Mouse (Mus musculus) forebrain, embryonic 16.5 days (tissue): ENCODE measurements around the gene Zbtb40. TPM values are rescaled to one million over a fixed set of nuclear protein-coding genes. Genes with fewer than 3 reads are reported as not detected.
A peak's percentile ranks its signal among the peaks of the same experiment; 100 is the strongest.

Source experiments
- ATAC-seq: fragments of 200-750 bp; cut with Nextera tagmentation; 2 replicates; pipeline ENCODE4 v1.8.0; 2017; ENCODE audit warnings: mild to moderate bottlenecking, moderate library complexity
- H3K27ac ChIP-seq: fragments of 300-500 bp; sonication (generic); 2 replicates; pipeline ENCODE4 v1.5.1; 2014; ENCODE audit warnings: low read length, control low read depth
- H3K27me3 ChIP-seq: fragments of 300-500 bp; sonication (generic); replicated peaks from 2 replicates; pipeline ENCODE4 v1.6.1; 2014; ENCODE audit warnings: low read length; ENCODE audit not compliant: control insufficient read depth, insufficient read depth
- H3K36me3 ChIP-seq: fragments of 300-500 bp; sonication (generic); 2 replicates; pipeline ENCODE4 v1.6.1; 2014; ENCODE audit not compliant: control insufficient read depth, insufficient read depth
- H3K4me1 ChIP-seq: fragments of 300-500 bp; sonication (generic); replicated peaks from 2 replicates; pipeline ENCODE4 v1.6.1; 2014; ENCODE audit warnings: low read length; ENCODE audit not compliant: control insufficient read depth, insufficient read depth
- H3K4me2 ChIP-seq: fragments of 300-500 bp; sonication (generic); 2 replicates; pipeline ENCODE4 v1.6.1; 2014; ENCODE audit warnings: mild to moderate bottlenecking, low read length, control low read depth
- H3K4me3 ChIP-seq: fragments of 300-500 bp; sonication (generic); replicated peaks from 2 replicates; pipeline ENCODE4 v1.5.1; 2014; ENCODE audit warnings: mild to moderate bottlenecking, low read length, control low read depth
- H3K9ac ChIP-seq: fragments of 300-500 bp; sonication (generic); replicated peaks from 2 replicates; pipeline ENCODE4 v1.6.1; 2014; ENCODE audit warnings: low read depth, low read length, control low read depth
- H3K9me3 ChIP-seq: fragments of 300-500 bp; sonication (generic); 2 replicates; pipeline ENCODE4 v1.6.1; 2016; ENCODE audit warnings: low read length; ENCODE audit not compliant: control insufficient read depth
- WGBS: fragments of 180-500 bp; shearing (Covaris S2); extraction: QIAGEN DNeasy Blood & Tissue Kit; methylation state at CpG from one replicate; pipeline ENCODE4 v1.1.7; 2014; 5-methylcytosine and 5-hydroxymethylcytosine counted together
- polyA plus RNA-seq: library from polyadenylated mRNA; unstranded; fragments of >200 nt; fragmentation: Nextera tagmentation; extraction: Ambion mirVana; gene quantifications from 2 replicates; pipeline ENCODE4 v1.2.1, GENCODE M21; 2015

Zbtb40 gene
- polyA plus RNA-seq, 1 experiment from 2014 or later = 5.3 TPM

GRCm38 (mm10) chr4:137001020-137001419 is 47.6 kb downstream of the Zbtb40 start:
- peaks cover 6% of the 10 kb centered on the region; the same call in 1 of the 2 replicates for H3K4me1 ChIP-seq
- 76% methylated on average over 7 of the region's 7 CpGs for WGBS
- H3K27ac ChIP-seq = no peak overlapping the region
- H3K9ac ChIP-seq = no peak overlapping the region
- ATAC-seq = no peak
- no peaks in the 10 kb centered on the region for H3K36me3 ChIP-seq
- no peaks in the 10 kb centered on the region for H3K9me3 ChIP-seq
- H3K27me3 ChIP-seq = no peaks in the 10 kb centered on the region
- H3K4me2 ChIP-seq = no peak overlapping the region
- no peak overlapping the region for H3K4me3 ChIP-seq

- 81% methylated on average over 7 of the region's 7 CpGs for WGBS
- peaks cover 4% of the 10 kb centered on the region; the same call in 1 of the 2 replicates for H3K4me1 ChIP-seq
- H3K9me3 ChIP-seq = no peaks in the 10 kb centered on the region
- ATAC-seq = no peak
- H3K4me3 ChIP-seq = no peak overlapping the region
- no peak overlapping the region for H3K4me2 ChIP-seq
- H3K9ac ChIP-seq = no peak overlapping the region
- H3K27me3 ChIP-seq = no peaks in the 10 kb centered on the region
- peaks cover 5% of the 10 kb centered on the region; the same call in 1 of the 2 replicates for H3K36me3 ChIP-seq
- no peak overlapping the region for H3K27ac ChIP-seq
These were observed 50.2 kb downstream of the Zbtb40 start for GRCm38 (mm10) chr4:136998371-136998770.

- Histone ChIP-seq H3K36me3 (peaks cover 5% of the 10 kb centered on the region; the same call in 1 of the 2 replicates), H3K4me3 (no peak overlapping the region), H3K9ac (no peak overlapping the region), H3K27me3 (no peaks in the 10 kb centered on the region), H3K9me3 (no peaks in the 10 kb centered on the region), H3K4me2 (no peak overlapping the region), H3K27ac (no peak overlapping the region), H3K4me1 (peaks cover 4% of the 10 kb centered on the region; the same call in 1 of the 2 replicates)
- no peak for ATAC-seq
- WGBS = 88% methylated on average over 12 of the region's 12 CpGs
These were observed 50.8 kb downstream of the Zbtb40 start for GRCm38 (mm10) chr4:136997723-136998345.

DNA sequence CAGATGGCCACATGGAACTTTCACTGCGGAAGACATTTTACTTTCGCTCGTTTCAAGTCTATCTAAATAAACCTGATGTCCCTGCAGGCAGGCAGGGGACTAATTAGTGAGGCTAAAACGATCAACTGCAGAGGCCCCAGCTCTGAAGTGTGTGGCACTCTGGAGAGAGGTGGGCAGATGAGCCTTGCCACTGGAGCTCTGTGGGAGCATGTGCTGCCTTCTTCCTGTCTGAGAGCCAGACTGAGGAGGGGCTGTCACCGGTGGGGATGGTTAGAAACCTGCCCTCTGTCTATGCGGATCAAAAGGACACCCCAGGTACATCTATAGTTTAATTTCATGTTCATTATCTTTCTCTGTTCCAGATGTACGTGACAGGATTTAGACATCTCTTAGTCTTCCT is 51.7 kb downstream of the Zbtb40 start:
- WGBS = 64% methylated on average over 7 of the region's 7 CpGs
- H3K4me3 ChIP-seq = no peak overlapping the region
- peaks cover 4% of the 10 kb centered on the region; the same call in 1 of the 2 replicates for H3K4me1 ChIP-seq
- ATAC-seq = no peak
- H3K4me2 ChIP-seq = no peak overlapping the region
- no peak overlapping the region for H3K9ac ChIP-seq
- H3K36me3 ChIP-seq = peaks cover 5% of the 10 kb centered on the region; the same call in 1 of the 2 replicates
- H3K27me3 ChIP-seq = no peaks in the 10 kb centered on the region
- no peak overlapping the region for H3K27ac ChIP-seq
- no peaks in the 10 kb centered on the region for H3K9me3 ChIP-seq

DNA sequence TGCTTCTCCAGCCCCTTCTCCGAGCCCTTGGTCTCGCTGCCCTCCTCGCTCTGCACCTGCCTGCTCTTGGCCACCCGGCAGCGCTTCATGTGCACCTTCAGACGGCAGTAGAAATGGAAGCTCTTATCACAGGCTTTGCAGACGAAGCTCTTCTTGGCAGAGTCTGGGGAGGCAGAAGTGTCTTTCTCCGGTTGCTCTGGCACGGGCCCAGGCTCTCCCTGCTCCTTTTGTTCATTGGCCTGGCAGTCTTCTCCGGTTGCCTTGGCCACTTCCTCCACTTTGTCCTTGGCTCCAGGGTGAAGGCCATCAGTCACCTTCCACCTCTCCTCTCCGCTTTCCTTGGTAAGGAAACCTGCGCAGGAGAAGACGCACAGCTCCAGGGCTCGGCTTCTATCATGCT is 53.2 kb downstream of the Zbtb40 start:
- Histone ChIP-seq H3K36me3 (peaks cover 5% of the 10 kb centered on the region; the same call in 1 of the 2 replicates), H3K4me2 (no peak overlapping the region), H3K4me3 (no peak overlapping the region), H3K9me3 (no peaks in the 10 kb centered on the region), H3K27ac (no peak overlapping the region), H3K9ac (no peak overlapping the region), H3K27me3 (no peaks in the 10 kb centered on the region), H3K4me1 (no peaks in the 10 kb centered on the region)
- 70% methylated on average over 14 of the region's 14 CpGs for WGBS
- ATAC-seq = no peak

DNA sequence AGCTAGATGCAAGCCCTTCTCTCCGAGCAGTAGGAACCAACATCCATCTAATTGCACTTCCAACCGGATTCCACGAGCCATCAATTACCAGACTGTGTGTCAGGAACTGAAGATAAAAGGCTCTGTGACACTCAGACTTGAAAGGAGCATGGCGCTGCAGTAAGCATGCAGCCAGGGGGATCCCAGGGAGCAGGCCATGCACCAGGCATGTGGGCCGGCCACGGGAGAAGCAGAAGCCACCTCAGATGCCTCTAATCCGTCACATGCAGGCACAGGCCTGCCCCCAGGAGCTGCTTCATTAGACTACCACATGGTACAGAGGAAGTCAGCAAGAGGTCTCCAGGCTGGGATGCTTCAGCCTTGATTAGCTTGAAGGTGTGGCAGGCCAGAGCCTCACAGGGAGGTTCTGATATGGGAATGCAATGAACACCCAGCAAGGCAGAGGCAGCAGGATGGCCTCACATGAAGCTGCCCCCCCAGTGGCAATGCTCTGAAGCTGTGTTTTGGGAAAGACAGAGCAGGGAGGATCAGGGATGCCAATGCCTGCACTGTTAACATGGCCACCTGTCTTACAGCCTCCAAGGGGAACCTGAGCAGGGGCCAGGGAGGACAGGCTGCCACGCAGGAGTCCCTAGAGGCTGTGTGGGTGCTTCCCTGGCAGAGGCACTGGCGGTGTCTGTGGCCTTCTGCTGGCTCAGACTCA is 66.5 kb downstream of the Zbtb40 start:
- whole genome bisulfite sequencing = 57% methylated on average over 9 of the region's 9 CpGs
- H3K27me3 ChIP-seq = no peaks in the 10 kb centered on the region
- no peaks in the 10 kb centered on the region for H3K9me3 ChIP-seq
- H3K4me3 ChIP-seq = no peak overlapping the region
- ATAC-seq = no peak
- 0 out of 2 replicates have a peak, but pooled peaks cover 5% of the 10 kb centered on the region for H3K4me1 ChIP-seq
- H3K4me2 ChIP-seq = no peak overlapping the region
- H3K9ac ChIP-seq = no peak overlapping the region
- H3K36me3 ChIP-seq = 0 out of 2 replicates have a peak, but pooled peaks cover 2% of the 10 kb centered on the region
- no peak overlapping the region; the same call in 1 of the 2 replicates for H3K27ac ChIP-seq

- Histone ChIP-seq H3K4me3 (no peak overlapping the region), H3K4me1 (0 out of 2 replicates have a peak, but pooled peaks cover 5% of the 10 kb centered on the region), H3K4me2 (no peak overlapping the region), H3K27ac (no peak overlapping the region), H3K36me3 (no peaks in the 10 kb centered on the region), H3K9ac (no peak overlapping the region), H3K27me3 (no peaks in the 10 kb centered on the region), H3K9me3 (no peaks in the 10 kb centered on the region)
- 7% methylated on average over 12 of the region's 12 CpGs for WGBS
- ATAC-seq = peak; percentile 60
These were observed 67.3 kb downstream of the Zbtb40 start for GRCm38 (mm10) chr4:136981347-136981746.

DNA sequence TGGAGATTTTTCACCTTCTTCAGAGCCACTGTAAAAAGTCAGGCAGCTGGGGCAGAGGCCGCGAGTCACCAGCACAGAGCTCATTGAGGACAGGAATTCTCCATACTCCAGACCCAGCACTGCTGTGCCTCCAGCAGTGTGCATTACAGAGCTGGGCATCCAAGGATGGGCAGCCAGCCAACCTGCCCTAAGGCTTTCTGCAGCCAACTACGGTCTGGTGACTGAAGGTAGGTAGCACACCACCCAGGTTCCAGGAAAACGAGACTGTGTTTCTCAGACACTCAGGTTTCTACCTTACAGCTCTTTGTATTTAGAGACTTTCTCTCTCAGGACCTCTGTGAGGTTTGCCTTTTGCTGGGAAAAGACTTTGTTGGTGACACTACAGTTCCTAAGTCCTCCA is 67.7 kb downstream of the Zbtb40 start:
- 57% methylated on average over 4 of the region's 4 CpGs for WGBS
- no peak overlapping the region for H3K4me2 ChIP-seq
- no peaks in the 10 kb centered on the region for H3K27me3 ChIP-seq
- no peak overlapping the region for H3K4me3 ChIP-seq
- H3K4me1 ChIP-seq = 0 out of 2 replicates have a peak, but pooled peaks cover 5% of the 10 kb centered on the region
- no peak overlapping the region for H3K27ac ChIP-seq
- no peak overlapping the region; the same call in 1 of the 2 replicates for H3K9ac ChIP-seq
- H3K9me3 ChIP-seq = no peaks in the 10 kb centered on the region
- H3K36me3 ChIP-seq = no peaks in the 10 kb centered on the region
- ATAC-seq = no peak

GRCm38 (mm10) chr4:136977244-136977643 is 71.4 kb downstream of the Zbtb40 start:
- 65% methylated on average over 8 of the region's 8 CpGs for WGBS
- no peak for ATAC-seq
- Histone ChIP-seq H3K4me2 (no peak overlapping the region), H3K4me3 (no peak overlapping the region), H3K9me3 (no peaks in the 10 kb centered on the region), H3K9ac (no peak overlapping the region), H3K4me1 (0 out of 2 replicates have a peak, but pooled peaks cover 5% of the 10 kb centered on the region), H3K27ac (no peak overlapping the region), H3K36me3 (no peaks in the 10 kb centered on the region), H3K27me3 (no peaks in the 10 kb centered on the region)
